Mouse (Mus musculus): ENCODE results near the gene Mad1l1. TPM values are rescaled to one million over a fixed set of nuclear protein-coding genes. Genes with fewer than 3 reads are reported as not detected.

Mad1l1 gene
- polyA plus RNA-seq, 1 experiment from 2014 or later = 27.2 TPM

GRCm38 (mm10) chr5:140336680-140337079 lies 15.3 kb upstream of the Mad1l1 start:
- H3K4me3 ChIP-seq (ENCODE audit: low read depth, low read length) = no peak overlapping the region
- no peak overlapping the region for H3K27ac ChIP-seq (ENCODE audit: low read depth, low read length)
- H3K36me3 ChIP-seq (ENCODE audit: control insufficient read depth, insufficient read depth, low read length) = peaks cover 4% of the 10 kb centered on the region; the same call in 1 of the 2 replicates
- no peaks in the 10 kb centered on the region for H3K9me3 ChIP-seq (ENCODE audit: control insufficient read depth, low read length)
- no peak overlapping the region for H3K4me2 ChIP-seq (ENCODE audit: low read depth, low read length)
- H3K27me3 ChIP-seq (ENCODE audit: control insufficient read depth, insufficient read depth, low read length) = no peaks in the 10 kb centered on the region
- no peaks in the 10 kb centered on the region for H3K4me1 ChIP-seq (ENCODE audit: control insufficient read depth, insufficient read depth, low read length)
- no peak overlapping the region for H3K9ac ChIP-seq (replicated peaks; ENCODE audit: low read depth, low read length)
- WGBS = 76% methylated on average over 1 of the region's 1 CpGs
- ATAC-seq (ENCODE audit: low read depth) = no peak

DNA sequence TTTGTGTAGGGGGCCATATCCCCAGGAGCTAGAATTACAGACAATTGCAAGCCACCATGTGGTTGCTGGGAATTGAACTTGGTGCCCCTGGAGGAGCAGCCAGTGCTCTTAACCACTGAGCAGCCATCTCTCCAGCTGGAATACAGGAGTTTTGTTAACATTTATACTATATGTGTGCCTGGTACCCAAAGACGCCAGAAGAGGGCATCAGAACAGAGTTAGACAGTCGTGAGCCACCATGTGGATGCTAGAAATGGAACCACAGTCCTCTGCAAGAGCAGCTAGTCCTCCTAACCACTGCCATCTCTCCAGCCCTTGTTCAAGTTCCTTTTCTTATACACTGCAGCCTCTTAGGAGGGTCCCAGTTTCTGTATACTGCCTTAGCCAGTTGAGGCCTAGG lies 12.3 kb upstream of the Mad1l1 start:
- ATAC-seq (ENCODE audit: low read depth) = no peak
- H3K36me3 ChIP-seq (ENCODE audit: control insufficient read depth, insufficient read depth, low read length) = no peaks in the 10 kb centered on the region
- no peaks in the 10 kb centered on the region for H3K9me3 ChIP-seq (ENCODE audit: control insufficient read depth, low read length)
- no peak overlapping the region for H3K9ac ChIP-seq (replicated peaks; ENCODE audit: low read depth, low read length)
- no peaks in the 10 kb centered on the region for H3K27me3 ChIP-seq (ENCODE audit: control insufficient read depth, insufficient read depth, low read length)
- peaks cover 7% of the 10 kb centered on the region; the same call in 1 of the 2 replicates for H3K4me1 ChIP-seq (ENCODE audit: control insufficient read depth, insufficient read depth, low read length)
- H3K27ac ChIP-seq (ENCODE audit: low read depth, low read length) = no peak overlapping the region
- WGBS = 29% methylated on average over 2 of the region's 2 CpGs
- no peak overlapping the region for H3K4me2 ChIP-seq (ENCODE audit: low read depth, low read length)
- H3K4me3 ChIP-seq (ENCODE audit: low read depth, low read length) = no peak overlapping the region

- Histone ChIP-seq H3K4me3 (ENCODE audit: low read depth, low read length) (no peak overlapping the region), H3K27ac (ENCODE audit: low read depth, low read length) (no peak overlapping the region), H3K4me2 (ENCODE audit: low read depth, low read length) (no peak overlapping the region), H3K36me3 (ENCODE audit: control insufficient read depth, insufficient read depth, low read length) (no peaks in the 10 kb centered on the region), H3K4me1 (ENCODE audit: control insufficient read depth, insufficient read depth, low read length) (peaks cover 7% of the 10 kb centered on the region; the same call in 1 of the 2 replicates), H3K9me3 (ENCODE audit: control insufficient read depth, low read length) (no peaks in the 10 kb centered on the region), H3K9ac (replicated peaks; ENCODE audit: low read depth, low read length) (no peak overlapping the region), H3K27me3 (ENCODE audit: control insufficient read depth, insufficient read depth, low read length) (no peaks in the 10 kb centered on the region)
- ATAC-seq (ENCODE audit: low read depth) = no peak
- WGBS = 69% methylated on average over 4 of the region's 4 CpGs
Observed at GRCm38 (mm10) chr5:140332519-140332918, 11.2 kb upstream of the Mad1l1 start.

DNA sequence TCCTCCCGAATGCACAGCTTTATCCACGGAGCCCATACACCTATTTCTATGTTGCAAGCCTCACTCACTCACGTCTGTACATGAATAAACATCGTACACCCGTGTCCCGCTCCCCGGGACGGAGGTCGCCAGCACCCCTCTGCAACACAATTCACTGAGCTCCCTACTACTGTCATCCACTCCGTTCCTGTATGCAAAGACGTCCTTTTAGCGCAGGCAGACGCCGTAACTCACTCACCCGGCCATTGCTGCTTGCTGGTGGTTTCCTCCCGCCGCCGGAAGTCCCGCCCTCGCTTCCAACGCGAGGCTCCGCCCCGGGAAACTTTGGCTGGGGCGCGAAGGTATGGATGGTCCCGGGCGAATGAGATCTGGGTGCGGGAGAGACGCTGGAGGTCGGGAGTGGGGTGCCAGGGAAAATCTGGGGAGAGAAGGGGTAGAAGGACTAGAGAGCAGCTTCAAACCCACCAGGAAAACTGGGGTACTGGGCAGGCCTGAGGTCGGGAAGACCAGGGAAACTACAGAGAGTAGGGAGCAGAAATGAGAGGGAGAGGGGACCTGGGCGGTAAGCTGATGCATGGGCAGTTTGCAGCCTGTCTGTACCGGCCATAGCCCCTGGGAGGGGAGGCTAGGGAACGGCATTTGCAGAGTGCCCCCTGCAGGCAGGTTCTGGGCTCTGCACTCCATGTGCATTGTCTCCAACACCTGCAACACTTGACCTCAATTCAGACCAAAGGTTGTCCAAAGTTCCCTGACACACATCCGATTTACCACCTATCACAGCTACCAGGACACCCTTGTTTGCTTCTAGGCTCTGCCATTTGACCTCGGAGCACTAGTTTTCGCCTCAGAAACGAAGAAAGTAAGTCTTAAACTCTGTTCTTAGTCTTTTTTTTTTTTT lies 10.5 kb upstream of the Mad1l1 start, which contains the start of gene Mrm2:
Gene Mrm2 (minus strand): TSS at position 284 of the 898 bp plus-strand sequence.
- Histone ChIP-seq H3K27ac (ENCODE audit: low read depth, low read length) (peak within 1 kb of the TSS; percentile 75), H3K4me3 (ENCODE audit: low read depth, low read length) (peak within 1 kb of the TSS; percentile 57), H3K9ac (replicated peaks; ENCODE audit: low read depth, low read length) (peak within 1 kb of the TSS; percentile 77), H3K9me3 (ENCODE audit: control insufficient read depth, low read length) (no peaks in the 10 kb centered on the region), H3K4me2 (ENCODE audit: low read depth, low read length) (peak within 1 kb of the TSS; percentile 87), H3K4me1 (ENCODE audit: control insufficient read depth, insufficient read depth, low read length) (peaks cover 7% of the 10 kb centered on the region; the same call in 1 of the 2 replicates), H3K36me3 (ENCODE audit: control insufficient read depth, insufficient read depth, low read length) (no peaks in the 10 kb centered on the region), H3K27me3 (ENCODE audit: control insufficient read depth, insufficient read depth, low read length) (no peaks in the 10 kb centered on the region)
- peak; percentile 86 for ATAC-seq (ENCODE audit: low read depth)
- under 1% methylated on average over 39 of the region's 39 CpGs for WGBS

GRCm38 (mm10) chr5:140324058-140324457 lies 2.7 kb upstream of the Mad1l1 start:
- no peaks in the 10 kb centered on the region for H3K36me3 ChIP-seq (ENCODE audit: control insufficient read depth, insufficient read depth, low read length)
- no peak overlapping the region for H3K9ac ChIP-seq (replicated peaks; ENCODE audit: low read depth, low read length)
- no peak overlapping the region for H3K4me3 ChIP-seq (ENCODE audit: low read depth, low read length)
- no peak for ATAC-seq (ENCODE audit: low read depth)
- H3K27ac ChIP-seq (ENCODE audit: low read depth, low read length) = no peak overlapping the region
- peaks cover 7% of the 10 kb centered on the region for H3K4me1 ChIP-seq (ENCODE audit: control insufficient read depth, insufficient read depth, low read length)
- H3K27me3 ChIP-seq (ENCODE audit: control insufficient read depth, insufficient read depth, low read length) = no peaks in the 10 kb centered on the region
- H3K4me2 ChIP-seq (ENCODE audit: low read depth, low read length) = no peak overlapping the region
- WGBS = 95% methylated on average over 5 of the region's 5 CpGs
- no peaks in the 10 kb centered on the region for H3K9me3 ChIP-seq (ENCODE audit: control insufficient read depth, low read length)

GRCm38 (mm10) chr5:140321756-140322575 lies 614 bp upstream of the Mad1l1 start:
- WGBS = 1% methylated on average over 17 of the region's 17 CpGs

GRCm38 (mm10) chr5:140316716-140317115 lies 4.6 kb downstream of the Mad1l1 start:
- Histone ChIP-seq H3K36me3 (ENCODE audit: control insufficient read depth, insufficient read depth, low read length) (peaks cover 18% of the 10 kb centered on the region; the same call in 1 of the 2 replicates), H3K27me3 (ENCODE audit: control insufficient read depth, insufficient read depth, low read length) (no peaks in the 10 kb centered on the region), H3K27ac (ENCODE audit: low read depth, low read length) (no peak overlapping the region), H3K9ac (replicated peaks; ENCODE audit: low read depth, low read length) (no peak overlapping the region), H3K4me2 (ENCODE audit: low read depth, low read length) (no peak overlapping the region), H3K9me3 (ENCODE audit: control insufficient read depth, low read length) (no peaks in the 10 kb centered on the region), H3K4me3 (ENCODE audit: low read depth, low read length) (no peak overlapping the region), H3K4me1 (ENCODE audit: control insufficient read depth, insufficient read depth, low read length) (peaks cover 7% of the 10 kb centered on the region)
- 87% methylated on average over 3 of the region's 3 CpGs for WGBS
- no peak for ATAC-seq (ENCODE audit: low read depth)

More at GRCm38 (mm10) chr5:140321756-140322575, 614 bp upstream of the Mad1l1 start:
- H3K27me3 ChIP-seq (ENCODE audit: control insufficient read depth, insufficient read depth, low read length) = no peaks in the 10 kb centered on the region
- H3K36me3 ChIP-seq (ENCODE audit: control insufficient read depth, insufficient read depth, low read length) = no peaks in the 10 kb centered on the region
- peaks cover 7% of the 10 kb centered on the region for H3K4me1 ChIP-seq (ENCODE audit: control insufficient read depth, insufficient read depth, low read length)
- ATAC-seq (ENCODE audit: low read depth) = no peak; the same call in 1 of the 2 replicates
- peak overlapping the region; percentile 93 for H3K4me3 ChIP-seq (ENCODE audit: low read depth, low read length)
- H3K9ac ChIP-seq (replicated peaks; ENCODE audit: low read depth, low read length) = peak overlapping the region; percentile 97
- H3K4me2 ChIP-seq (ENCODE audit: low read depth, low read length) = peak overlapping the region; percentile 68
- peak overlapping the region; percentile 70 for H3K27ac ChIP-seq (ENCODE audit: low read depth, low read length)
- H3K9me3 ChIP-seq (ENCODE audit: control insufficient read depth, low read length) = no peaks in the 10 kb centered on the region

DNA sequence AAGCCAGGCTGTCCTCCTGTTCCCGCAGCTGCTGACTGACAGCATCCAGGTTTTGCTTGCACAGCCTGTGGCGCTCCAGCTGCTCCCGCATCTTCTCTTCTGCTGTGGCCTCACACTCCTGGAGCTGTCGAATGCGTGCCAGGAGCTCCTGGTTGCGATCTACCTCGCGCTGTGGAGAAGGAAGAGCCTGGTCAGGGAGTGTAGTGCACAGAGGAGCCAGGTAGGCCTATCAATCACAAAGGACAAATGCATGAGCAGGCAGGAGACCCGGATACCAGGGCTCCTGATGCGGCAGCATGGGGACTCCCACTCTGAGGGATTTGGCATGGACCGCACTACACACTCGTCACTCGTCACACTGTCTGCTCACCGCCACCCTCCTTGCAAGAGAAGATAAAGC lies 13.8 kb downstream of the Mad1l1 start:
- H3K27ac ChIP-seq (ENCODE audit: low read depth, low read length) = no peak overlapping the region
- H3K4me1 ChIP-seq (ENCODE audit: control insufficient read depth, insufficient read depth, low read length) = no peaks in the 10 kb centered on the region
- H3K9ac ChIP-seq (replicated peaks; ENCODE audit: low read depth, low read length) = no peak overlapping the region
- H3K4me2 ChIP-seq (ENCODE audit: low read depth, low read length) = no peak overlapping the region
- no peaks in the 10 kb centered on the region for H3K9me3 ChIP-seq (ENCODE audit: control insufficient read depth, low read length)
- 88% methylated on average over 14 of the region's 14 CpGs for WGBS
- no peaks in the 10 kb centered on the region for H3K27me3 ChIP-seq (ENCODE audit: control insufficient read depth, insufficient read depth, low read length)
- ATAC-seq (ENCODE audit: low read depth) = no peak
- no peak overlapping the region for H3K4me3 ChIP-seq (ENCODE audit: low read depth, low read length)
- H3K36me3 ChIP-seq (ENCODE audit: control insufficient read depth, insufficient read depth, low read length) = peaks cover 35% of the 10 kb centered on the region

Data from neural tube, embryonic 14.5 days (tissue).